Mouse (Mus musculus) kidney, adult 2 months (tissue): ENCODE data around the gene Ndufb7.

Experiments used
- CTCF ChIP-seq: fragments of 200-500 bp; conservative IDR thresholded peaks from 2 replicates; pipeline ENCODE4 v1.5.1; 2011; ENCODE audit warnings: low read depth, mild to moderate bottlenecking, control low read depth, low read length, moderate library complexity, mixed read lengths; ENCODE audit not compliant: insufficient read depth, insufficient read length
- POLR2A ChIP-seq: fragments of 200-500 bp; IDR thresholded peaks from one replicate; pipeline ENCODE4 v1.6.1; 2011; ENCODE audit warnings: low read depth, low read length, control low read depth

DNA sequence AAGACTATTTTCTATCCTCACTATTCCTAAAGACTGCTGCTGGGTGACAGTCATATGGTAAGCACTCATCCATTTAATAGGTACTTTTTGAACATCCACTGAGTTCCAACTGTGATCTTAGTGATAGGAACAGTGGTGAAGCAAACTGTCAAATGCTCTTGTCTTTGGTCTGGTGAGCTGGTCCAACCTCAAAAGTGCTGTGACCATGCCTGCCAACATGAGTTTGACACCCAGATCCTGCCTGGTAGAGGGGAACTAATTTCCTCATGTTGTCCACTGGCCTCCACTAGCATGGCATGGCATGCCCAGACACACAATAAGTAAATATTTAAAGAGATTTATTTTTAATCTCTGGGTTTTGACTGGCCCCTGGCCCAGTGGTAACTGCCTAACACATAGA, 50.2 kb downstream of the Ndufb7 start:
- TF ChIP-seq POLR2A = no peak
- TF ChIP-seq CTCF = no peak
